Mouse (Mus musculus): ENCODE measurements at regions not wholly inside any gene's neighbourhood (a gene's known extent, or its start where the extent isn't known, plus 50 kb on each side); places are given as distances from the start of the nearest gene placed in this dataset.

DNA sequence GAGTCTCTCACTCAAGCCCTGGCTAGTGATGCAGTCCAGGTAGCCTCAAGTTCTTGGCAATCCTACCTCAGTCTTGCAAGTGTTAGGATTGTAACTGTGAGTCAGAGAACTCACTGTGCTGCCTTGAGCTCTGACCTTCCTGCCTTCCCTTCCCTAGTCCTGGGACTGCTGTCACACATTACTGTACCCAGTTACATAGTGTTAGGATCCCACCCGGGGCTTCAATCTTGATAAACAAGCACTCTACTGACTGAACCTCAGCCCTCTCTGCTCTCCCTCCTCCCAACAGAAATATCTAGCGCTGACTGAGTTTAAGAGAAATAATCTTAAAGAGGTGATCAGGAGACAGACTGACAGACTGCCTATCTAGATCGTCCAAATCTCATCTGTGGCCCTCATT, 143.8 kb upstream of the Noct start:
- Histone ChIP-seq H3K27me3 (ENCODE audit: insufficient read depth, low read length) (no peaks in the 10 kb centered on the region), H3K9ac (ENCODE audit: low read depth, low read length) (no peak overlapping the region), H3K4me1 (replicated peaks; ENCODE audit: insufficient read depth, low read length) (no peaks in the 10 kb centered on the region), H3K9me3 (replicated peaks; ENCODE audit: low read length) (no peaks in the 10 kb centered on the region), H3K4me2 (ENCODE audit: low read length) (no peak overlapping the region), H3K4me3 (replicated peaks; ENCODE audit: low read depth, low read length) (no peak overlapping the region), H3K27ac (no peak overlapping the region), H3K36me3 (ENCODE audit: insufficient read depth, low read length) (no peaks in the 10 kb centered on the region)
- no peak for ATAC-seq (replicated peaks; ENCODE audit: low FRiP score, low read depth)
- 57% methylated on average over 3 of the region's 3 CpGs for WGBS
- TF ChIP-seq CTCF (IDR thresholded peaks at IDR 0.05; ENCODE audit: low read depth): no peak
- no peak for DNase-seq (ENCODE audit: low spot score)

DNA sequence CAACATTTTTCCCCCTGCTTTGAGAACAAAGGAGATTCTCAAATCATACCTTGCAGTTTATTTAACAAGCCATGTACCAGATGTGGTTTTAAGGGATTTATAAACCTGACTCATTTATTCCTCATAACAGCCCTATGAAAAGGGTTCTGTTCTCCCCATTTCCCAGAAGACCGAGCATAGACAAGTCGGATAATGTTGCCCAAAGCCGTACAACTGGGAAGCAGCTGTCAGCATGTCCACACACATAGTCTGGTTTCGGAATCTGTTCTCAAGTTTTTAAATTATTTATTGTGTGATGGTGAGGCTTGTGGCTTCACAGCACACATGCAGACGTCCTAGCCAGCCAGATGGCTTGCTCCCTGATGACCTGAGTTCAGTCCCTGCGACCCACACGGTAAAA, 143.4 kb upstream of the Noct start:
- Histone ChIP-seq H3K4me3 (replicated peaks; ENCODE audit: low read depth, low read length) (no peak overlapping the region), H3K27me3 (ENCODE audit: insufficient read depth, low read length) (no peaks in the 10 kb centered on the region), H3K4me1 (replicated peaks; ENCODE audit: insufficient read depth, low read length) (no peaks in the 10 kb centered on the region), H3K27ac (no peak overlapping the region), H3K36me3 (ENCODE audit: insufficient read depth, low read length) (no peaks in the 10 kb centered on the region), H3K4me2 (ENCODE audit: low read length) (no peak overlapping the region), H3K9me3 (replicated peaks; ENCODE audit: low read length) (no peaks in the 10 kb centered on the region), H3K9ac (ENCODE audit: low read depth, low read length) (no peak overlapping the region)
- ATAC-seq (replicated peaks; ENCODE audit: low FRiP score, low read depth): no peak
- no peak for TF ChIP-seq CTCF (IDR thresholded peaks at IDR 0.05; ENCODE audit: low read depth)
- 64% methylated on average over 7 of the region's 7 CpGs for WGBS
- DNase-seq (ENCODE audit: low spot score): no peak

DNA sequence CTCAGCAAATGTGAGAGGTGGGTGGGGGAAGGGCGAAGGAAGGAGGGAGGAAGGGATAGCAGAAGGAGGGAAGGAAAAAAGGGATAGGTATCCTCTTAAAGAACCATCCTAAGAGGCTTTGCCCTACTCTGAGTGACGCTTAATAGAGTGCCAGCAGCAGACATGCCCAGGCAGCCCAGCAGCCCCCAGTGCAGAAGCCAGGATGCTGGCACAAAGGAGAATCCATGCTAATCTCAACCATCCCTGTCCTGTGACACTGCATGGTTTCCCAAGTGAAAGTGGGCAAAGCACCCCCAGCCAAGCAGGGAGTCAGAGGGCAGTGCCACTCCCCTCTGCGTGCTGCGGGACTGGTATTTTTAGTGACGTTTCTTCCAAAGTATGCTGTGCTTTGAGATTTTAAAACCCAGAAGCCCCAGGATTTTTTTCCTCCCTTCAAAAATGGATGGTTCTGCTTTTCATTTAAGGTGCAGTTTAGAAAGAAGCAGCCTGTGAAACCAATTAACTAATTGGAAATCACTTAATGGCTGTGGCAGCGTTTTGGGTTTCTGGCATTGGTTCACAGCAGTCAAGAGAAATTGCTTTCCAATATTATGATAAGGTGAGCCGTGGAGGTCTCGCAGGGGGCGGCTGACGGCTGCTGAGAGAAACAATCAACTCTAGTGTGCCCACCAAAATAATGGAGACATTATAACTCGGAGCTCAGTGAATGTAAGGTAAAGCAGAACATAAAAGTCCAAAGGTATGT, 141.2 kb upstream of the Noct start:
- H3K9ac ChIP-seq (ENCODE audit: low read depth, low read length): no peak overlapping the region
- H3K36me3 ChIP-seq (ENCODE audit: insufficient read depth, low read length): no peaks in the 10 kb centered on the region
- H3K27me3 ChIP-seq (ENCODE audit: insufficient read depth, low read length): no peaks in the 10 kb centered on the region
- DNase-seq (ENCODE audit: low spot score) (no peak), ATAC-seq (replicated peaks; ENCODE audit: low FRiP score, low read depth) (no peak)
- no peaks in the 10 kb centered on the region for H3K4me1 ChIP-seq (replicated peaks; ENCODE audit: insufficient read depth, low read length)
- 72% methylated on average over 11 of the region's 11 CpGs for WGBS
- H3K4me3 ChIP-seq (replicated peaks; ENCODE audit: low read depth, low read length): no peak overlapping the region
- TF ChIP-seq CTCF (IDR thresholded peaks at IDR 0.05; ENCODE audit: low read depth): no peak
- H3K4me2 ChIP-seq (ENCODE audit: low read length): no peak overlapping the region
- no peak overlapping the region for H3K27ac ChIP-seq
- no peaks in the 10 kb centered on the region for H3K9me3 ChIP-seq (replicated peaks; ENCODE audit: low read length)

DNA sequence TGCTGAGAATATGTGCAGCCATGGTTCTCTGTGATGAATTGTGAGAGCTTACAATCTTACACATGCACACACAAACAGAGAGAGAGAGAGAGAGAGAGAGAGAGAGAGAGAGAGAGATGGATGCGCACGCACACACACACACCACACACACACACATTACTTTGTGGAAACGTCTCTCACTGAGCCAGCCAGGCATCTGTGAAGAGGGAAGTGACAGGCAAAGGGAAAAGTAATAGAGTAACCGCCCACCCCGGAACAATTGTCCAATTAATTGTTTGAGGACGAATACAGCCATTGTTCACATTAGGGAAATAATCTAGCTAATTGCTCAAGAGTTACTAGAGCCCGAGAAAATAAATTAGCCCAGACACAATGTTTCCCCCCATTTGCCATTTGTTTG, 140.7 kb upstream of the Noct start:
- TF ChIP-seq CTCF (IDR thresholded peaks at IDR 0.05; ENCODE audit: low read depth): no peak
- Histone ChIP-seq H3K9ac (ENCODE audit: low read depth, low read length) (no peak overlapping the region), H3K4me1 (replicated peaks; ENCODE audit: insufficient read depth, low read length) (no peaks in the 10 kb centered on the region), H3K27ac (no peak overlapping the region), H3K4me3 (replicated peaks; ENCODE audit: low read depth, low read length) (no peak overlapping the region), H3K27me3 (ENCODE audit: insufficient read depth, low read length) (no peaks in the 10 kb centered on the region), H3K4me2 (ENCODE audit: low read length) (no peak overlapping the region), H3K36me3 (ENCODE audit: insufficient read depth, low read length) (no peaks in the 10 kb centered on the region), H3K9me3 (replicated peaks; ENCODE audit: low read length) (no peaks in the 10 kb centered on the region)
- ATAC-seq (replicated peaks; ENCODE audit: low FRiP score, low read depth) (no peak), DNase-seq (ENCODE audit: low spot score) (no peak)
- 62% methylated on average over 7 of the region's 7 CpGs for WGBS

DNA sequence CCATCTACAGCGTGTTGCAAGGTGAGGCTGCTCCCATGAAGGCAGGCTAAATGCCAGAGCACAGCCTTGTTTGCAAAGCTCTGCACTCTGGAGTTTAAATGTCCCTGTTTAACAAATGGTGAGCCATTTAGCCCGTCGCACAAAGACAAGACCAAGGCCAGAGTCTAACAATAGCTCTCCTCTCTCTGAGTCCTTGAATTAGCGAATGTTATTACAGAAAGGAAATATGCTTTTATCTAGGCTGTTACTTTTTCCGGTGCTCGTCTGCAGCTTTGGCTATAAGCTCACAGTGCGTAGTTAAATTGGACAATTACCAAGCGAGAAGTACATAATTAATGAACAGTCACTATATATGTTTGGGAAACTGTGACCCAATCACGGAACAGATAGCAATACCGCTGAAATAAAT, 137.8 kb upstream of the Noct start:
- Histone ChIP-seq H3K36me3 (ENCODE audit: insufficient read depth, low read length) (no peaks in the 10 kb centered on the region), H3K4me2 (ENCODE audit: low read length) (no peak overlapping the region), H3K4me3 (replicated peaks; ENCODE audit: low read depth, low read length) (no peak overlapping the region), H3K27ac (no peak overlapping the region), H3K27me3 (ENCODE audit: insufficient read depth, low read length) (no peaks in the 10 kb centered on the region), H3K9me3 (replicated peaks; ENCODE audit: low read length) (no peaks in the 10 kb centered on the region), H3K4me1 (replicated peaks; ENCODE audit: insufficient read depth, low read length) (no peaks in the 10 kb centered on the region), H3K9ac (ENCODE audit: low read depth, low read length) (no peak overlapping the region)
- WGBS: 53% methylated on average over 10 of the region's 10 CpGs
- no peak for ATAC-seq (replicated peaks; ENCODE audit: low FRiP score, low read depth)
- TF ChIP-seq CTCF (IDR thresholded peaks at IDR 0.05; ENCODE audit: low read depth): no peak
- DNase-seq (ENCODE audit: low spot score): no peak

DNA sequence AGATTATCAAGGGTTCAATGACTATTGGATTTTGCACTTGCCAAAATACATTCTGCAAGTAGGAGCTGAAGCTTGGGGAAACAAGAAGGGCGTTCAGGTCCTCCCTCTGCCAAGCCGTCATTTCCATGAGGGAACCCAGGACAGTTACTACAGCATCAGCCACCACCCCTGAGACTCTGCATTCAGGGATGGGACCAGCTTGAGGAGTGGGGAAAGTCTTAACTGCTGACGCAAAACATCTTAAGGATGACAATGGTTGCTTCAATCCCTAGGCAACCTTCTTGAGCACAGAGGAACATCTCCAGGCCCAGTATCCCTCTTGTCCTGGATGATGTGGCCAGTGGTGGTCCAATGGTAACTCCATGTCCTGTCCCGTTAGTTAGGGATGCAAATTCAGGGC, 137.2 kb upstream of the Noct start:
- no peak for DNase-seq (ENCODE audit: low spot score)
- no peaks in the 10 kb centered on the region for H3K9me3 ChIP-seq (replicated peaks; ENCODE audit: low read length)
- TF ChIP-seq CTCF (IDR thresholded peaks at IDR 0.05; ENCODE audit: low read depth): no peak
- H3K36me3 ChIP-seq (ENCODE audit: insufficient read depth, low read length): no peaks in the 10 kb centered on the region
- H3K27ac ChIP-seq: no peak overlapping the region
- H3K4me1 ChIP-seq (replicated peaks; ENCODE audit: insufficient read depth, low read length): no peaks in the 10 kb centered on the region
- 90% methylated on average over 4 of the region's 4 CpGs for WGBS
- H3K4me3 ChIP-seq (replicated peaks; ENCODE audit: low read depth, low read length): no peak overlapping the region
- no peak for ATAC-seq (replicated peaks; ENCODE audit: low FRiP score, low read depth)
- H3K9ac ChIP-seq (ENCODE audit: low read depth, low read length): no peak overlapping the region
- no peak overlapping the region for H3K4me2 ChIP-seq (ENCODE audit: low read length)
- H3K27me3 ChIP-seq (ENCODE audit: insufficient read depth, low read length): no peaks in the 10 kb centered on the region
